In the genomic region with DNA sequence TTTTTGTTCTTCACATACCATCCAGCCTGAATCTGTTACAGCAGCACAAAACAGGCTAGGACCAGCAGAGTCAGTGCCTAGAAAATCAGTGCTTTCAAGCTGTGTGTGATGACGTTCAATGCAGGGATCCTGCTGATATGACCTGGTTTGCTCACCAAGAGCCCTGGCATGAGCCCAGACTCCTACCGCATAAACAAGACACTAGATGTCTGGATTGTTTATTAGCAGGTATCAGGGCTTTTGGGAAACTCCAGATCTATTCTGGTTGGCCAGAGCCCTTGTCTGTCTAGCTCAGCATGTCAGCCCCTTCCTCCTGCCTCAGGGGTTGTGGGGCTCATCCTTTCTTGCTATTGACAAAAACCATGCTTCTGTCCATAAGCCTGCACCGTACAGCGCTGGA, we compare ENCODE assay signal across 11 mouse cellular contexts. TPM values are rescaled to one million over a fixed set of nuclear protein-coding genes. Genes with fewer than 3 reads are reported as not detected.
DNase-seq lines count a peak whose midpoint lies in the region; ATAC-seq and TF ChIP-seq lines count a peak whose summit lies in the region.
"Had no signal": no experiment of that assay in that cellular context is flagged by ENCODE, and none has a peak within 500 bp of the region (broad histone marks: within the 10 kb centered on the region; RNA-seq: fewer than 3 reads in every experiment).

No protein-coding gene starts in this region.

- H3K27me3 ChIP-seq in kidney, adult 2 months (replicated peaks; ENCODE audit: control insufficient read depth, insufficient read depth, low read length), result no peaks in the 10 kb centered on the region
- H3K27me3 ChIP-seq in ES-Bruce4 (ENCODE audit: control insufficient read depth, insufficient read depth, low read length, poor library complexity, severe bottlenecking), result no peaks in the 10 kb centered on the region
- H3K27me3 ChIP-seq in hindbrain, embryonic 13.5 days, result no peaks in the 10 kb centered on the region
- H3K27me3 ChIP-seq: Patski had no signal

- no peak overlapping the region for H3K27ac ChIP-seq in kidney, adult 2 months (ENCODE audit: insufficient read depth, low read depth, low read length)
- peak overlapping the region; percentile 5; the same call in 1 of the 2 replicates for H3K27ac ChIP-seq in ES-Bruce4 (ENCODE audit: insufficient read depth, low read length)
- peak overlapping the region; percentile 44 for H3K27ac ChIP-seq in hindbrain, embryonic 13.5 days

- H3K4me3 ChIP-seq in kidney, adult 2 months (ENCODE audit: insufficient read depth, low read depth, low read length), result no peak overlapping the region
- H3K4me3 ChIP-seq in ES-Bruce4 (ENCODE audit: low read depth, low read length), result no peak overlapping the region
- no peak overlapping the region for H3K4me3 ChIP-seq in hindbrain, embryonic 13.5 days

- DNase-seq in cerebellum, postnatal 14 days, result peak; percentile 36 to 44
- DNase-seq in cerebellum, adult 9-11 months, result no peak
- DNase-seq in kidney, adult 2 months, result peak; percentile 56
- no peak for DNase-seq in kidney, adult 11 months
- no peak for DNase-seq in urinary bladder, adult 18-20 months (ENCODE audit: low spot score in 2 of 2)
- no peak for DNase-seq in ovary, postnatal 10 days (ENCODE audit: low spot score)
- DNase-seq: liver had no signal

- WGBS in kidney, adult 2 months, result 48% methylated on average over 4 of the region's 4 CpGs
- WGBS in hindbrain, embryonic 13.5 days, result 64% methylated on average over 4 of the region's 4 CpGs

- no peak for TF ChIP-seq EP300 in ES-Bruce4 (IDR thresholded peaks at IDR 0.05; ENCODE audit: insufficient read depth, low read depth, low read length)

- H3K4me1 ChIP-seq in kidney, adult 2 months (ENCODE audit: control insufficient read depth, insufficient read depth, low read length), result peaks cover 29% of the 10 kb centered on the region; the same call in 1 of the 2 replicates
- H3K4me1 ChIP-seq in ES-Bruce4 (ENCODE audit: control insufficient read depth, insufficient read depth, low read length), result peaks cover 2% of the 10 kb centered on the region
- peaks cover 60% of the 10 kb centered on the region for H3K4me1 ChIP-seq in hindbrain, embryonic 13.5 days (replicated peaks)

- no peak overlapping the region for H3K9ac ChIP-seq in ES-Bruce4 (ENCODE audit: low read depth, poor library complexity, severe bottlenecking)
- no peak overlapping the region for H3K9ac ChIP-seq in hindbrain, embryonic 13.5 days

- ATAC-seq in hindbrain, embryonic 13.5 days (ENCODE audit: low FRiP score), result 0 out of 2 replicates have a peak, but pooled peaks have one; percentile 13
- ATAC-seq: forebrain, embryonic 16.5 days; Patski had no signal

- H3K36me3 ChIP-seq in kidney, adult 2 months (ENCODE audit: control insufficient read depth, insufficient read depth, low read length), result no peaks in the 10 kb centered on the region
- H3K36me3 ChIP-seq in ES-Bruce4 (ENCODE audit: control insufficient read depth, insufficient read depth, low read length, poor library complexity, severe bottlenecking), result peaks cover 12% of the 10 kb centered on the region
- H3K36me3 ChIP-seq in hindbrain, embryonic 13.5 days, result no peaks in the 10 kb centered on the region

- no peaks in the 10 kb centered on the region for H3K9me3 ChIP-seq in ES-Bruce4 (replicated peaks; ENCODE audit: control insufficient read depth, insufficient read depth, low read length, poor library complexity, severe bottlenecking)
- H3K9me3 ChIP-seq in hindbrain, embryonic 13.5 days, result no peaks in the 10 kb centered on the region

- H3K4me2 ChIP-seq in hindbrain, embryonic 13.5 days, result no peak overlapping the region

- TF ChIP-seq POLR2A in kidney, adult 2 months (IDR thresholded peaks at IDR 0.05; ENCODE audit: low read depth, low read length), result no peak
- TF ChIP-seq POLR2A in ES-Bruce4 (IDR thresholded peaks at IDR 0.05; ENCODE audit: insufficient read depth, low read length), result no peak

- TF ChIP-seq CTCF in kidney, adult 2 months (conservative IDR thresholded peaks at IDR 0.05; ENCODE audit: insufficient read depth, insufficient read length, low read depth, low read length), result no peak
- no peak for TF ChIP-seq CTCF in ES-Bruce4 (IDR thresholded peaks at IDR 0.05; ENCODE audit: low read depth, low read length)

RNA-seq across cellular contexts. Expression of a gene that starts 10.2 kb away (rescaled TPM):
- polyA plus RNA-seq in kidney, adult 2 months (2012; rRNA removed), result 174 and 193 TPM in 2 replicates
- polyA plus RNA-seq in ES-Bruce4 (2011; ENCODE audit: insufficient read depth, insufficient read length, low read depth, missing spikeins), result 221 and 242 TPM in 2 replicates
- polyA plus RNA-seq in hindbrain, embryonic 13.5 days (2015; fragmentation: Nextera tagmentation; extraction: Ambion mirVana), result 154 and 156 TPM in 2 replicates

Comparison
In these comparisons a context has a peak if more than half of its experiments do, and no peak if none do; other contexts are left out.
1. DNase-seq: peak in cerebellum, postnatal 14 days (2 of 2) and kidney, adult 2 months (single experiment); none in cerebellum, adult 9-11 months (single experiment), kidney, adult 11 months (single experiment), urinary bladder, adult 18-20 months (0 of 2) and ovary, postnatal 10 days (single experiment).